Mouse (Mus musculus): ENCODE results near the gene Mpeg1. TPM values are rescaled to one million over a fixed set of nuclear protein-coding genes. Genes with fewer than 3 reads are reported as not detected.

Gene Mpeg1
- polyA plus RNA-seq, 1 experiment from 2014 or later, result 0.18 TPM

DNA sequence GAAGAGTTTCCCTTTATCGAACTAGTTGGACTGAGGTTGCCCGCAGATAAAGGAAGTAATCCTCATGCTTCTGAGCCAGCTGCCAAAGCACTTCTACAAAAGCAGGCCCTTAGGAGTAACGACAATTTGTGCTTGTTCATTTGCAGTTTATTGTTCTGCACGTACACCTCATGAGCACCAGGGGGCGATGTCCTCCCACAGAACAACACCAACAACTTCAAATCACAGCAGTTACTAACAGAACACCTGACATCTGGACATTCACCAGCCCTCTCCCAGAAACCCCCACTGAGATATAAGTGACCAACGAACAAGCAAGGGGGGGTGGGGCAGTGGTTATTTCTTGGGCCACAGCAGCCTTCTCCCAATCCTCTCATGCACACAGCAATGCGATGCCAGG lies 5.6 kb downstream of the Mpeg1 start:
- H3K27me3 ChIP-seq (replicated peaks), result no peaks in the 10 kb centered on the region
- no peak overlapping the region for H3K9ac ChIP-seq
- H3K4me2 ChIP-seq, result no peak overlapping the region
- H3K27ac ChIP-seq (ENCODE audit: poor library complexity, severe bottlenecking), result no peak overlapping the region
- no peak for ATAC-seq (ENCODE audit: insufficient number of reproducible peaks, low FRiP score)
- H3K4me1 ChIP-seq (replicated peaks), result peaks cover 9% of the 10 kb centered on the region
- 26% methylated on average over 7 of the region's 7 CpGs for whole genome bisulfite sequencing
- H3K9me3 ChIP-seq (replicated peaks), result no peaks in the 10 kb centered on the region
- no peak overlapping the region for H3K4me3 ChIP-seq
- no peaks in the 10 kb centered on the region for H3K36me3 ChIP-seq

GRCm38 (mm10) chr19:12467436-12467835 lies 6.9 kb downstream of the Mpeg1 start:
- Histone ChIP-seq H3K27ac (ENCODE audit: poor library complexity, severe bottlenecking) (no peak overlapping the region), H3K4me3 (no peak overlapping the region), H3K9me3 (replicated peaks) (no peaks in the 10 kb centered on the region), H3K27me3 (replicated peaks) (no peaks in the 10 kb centered on the region), H3K9ac (no peak overlapping the region), H3K36me3 (no peaks in the 10 kb centered on the region), H3K4me1 (replicated peaks) (peaks cover 9% of the 10 kb centered on the region), H3K4me2 (no peak overlapping the region)
- no peak for ATAC-seq (ENCODE audit: insufficient number of reproducible peaks, low FRiP score)
- 74% methylated on average over 5 of the region's 5 CpGs for WGBS

GRCm38 (mm10) chr19:12471866-12472265 lies 11.3 kb downstream of the Mpeg1 start:
- H3K27me3 ChIP-seq (replicated peaks), result no peaks in the 10 kb centered on the region
- H3K27ac ChIP-seq (ENCODE audit: poor library complexity, severe bottlenecking), result no peak overlapping the region
- H3K4me2 ChIP-seq, result no peak overlapping the region
- ATAC-seq (ENCODE audit: insufficient number of reproducible peaks, low FRiP score), result no peak
- H3K4me3 ChIP-seq, result no peak overlapping the region
- 49% methylated on average over 3 of the region's 3 CpGs for WGBS
- peaks cover 8% of the 10 kb centered on the region; the same call in 1 of the 2 replicates for H3K4me1 ChIP-seq (replicated peaks)
- H3K36me3 ChIP-seq, result no peaks in the 10 kb centered on the region
- H3K9ac ChIP-seq, result no peak overlapping the region
- H3K9me3 ChIP-seq (replicated peaks), result no peaks in the 10 kb centered on the region

GRCm38 (mm10) chr19:12472381-12472976 lies 11.9 kb downstream of the Mpeg1 start:
- Histone ChIP-seq H3K27ac (ENCODE audit: poor library complexity, severe bottlenecking) (no peak overlapping the region), H3K9ac (no peak overlapping the region), H3K4me3 (no peak overlapping the region), H3K4me2 (no peak overlapping the region), H3K27me3 (replicated peaks) (no peaks in the 10 kb centered on the region), H3K4me1 (replicated peaks) (peaks cover 9% of the 10 kb centered on the region; the same call in 1 of the 2 replicates), H3K36me3 (no peaks in the 10 kb centered on the region), H3K9me3 (replicated peaks) (no peaks in the 10 kb centered on the region)
- 72% methylated on average over 5 of the region's 5 CpGs for WGBS
- no peak for ATAC-seq (ENCODE audit: insufficient number of reproducible peaks, low FRiP score)

- no peak overlapping the region for H3K4me3 ChIP-seq
- H3K27ac ChIP-seq (ENCODE audit: poor library complexity, severe bottlenecking), result no peak overlapping the region
- 73% methylated on average over 4 of the region's 4 CpGs for WGBS
- H3K9ac ChIP-seq, result no peak overlapping the region
- no peak for ATAC-seq (ENCODE audit: insufficient number of reproducible peaks, low FRiP score)
- no peaks in the 10 kb centered on the region for H3K9me3 ChIP-seq (replicated peaks)
- no peaks in the 10 kb centered on the region for H3K27me3 ChIP-seq (replicated peaks)
- H3K36me3 ChIP-seq, result no peaks in the 10 kb centered on the region
- H3K4me2 ChIP-seq, result no peak overlapping the region
- peaks cover 9% of the 10 kb centered on the region; the same call in 1 of the 2 replicates for H3K4me1 ChIP-seq (replicated peaks)
Measured at GRCm38 (mm10) chr19:12473201-12473641, 12.6 kb downstream of the Mpeg1 start.

DNA sequence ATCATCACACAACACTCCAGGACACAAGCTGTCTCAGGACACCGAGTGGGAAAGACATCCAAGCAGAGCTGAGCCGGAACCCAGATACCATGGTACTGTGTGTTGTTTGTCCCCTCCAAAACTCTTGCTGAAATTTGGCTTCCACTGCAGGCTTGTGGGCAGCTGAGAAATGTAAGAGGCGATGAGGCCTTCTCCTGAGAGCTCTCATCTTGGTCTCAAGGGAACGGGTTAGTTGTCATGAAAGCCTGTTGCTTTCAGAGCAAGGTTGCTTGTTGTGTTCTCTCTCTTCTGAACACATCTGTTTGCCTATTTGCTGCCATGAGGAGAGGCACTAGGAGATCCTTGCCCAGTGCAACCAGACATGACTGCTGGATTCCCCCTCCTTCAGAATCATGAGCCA lies 13.4 kb downstream of the Mpeg1 start:
- WGBS, result 81% methylated on average over 4 of the region's 4 CpGs
- Histone ChIP-seq H3K27ac (ENCODE audit: poor library complexity, severe bottlenecking) (no peak overlapping the region), H3K36me3 (no peaks in the 10 kb centered on the region), H3K4me2 (no peak overlapping the region), H3K9me3 (replicated peaks) (no peaks in the 10 kb centered on the region), H3K27me3 (replicated peaks) (no peaks in the 10 kb centered on the region), H3K9ac (no peak overlapping the region), H3K4me3 (no peak overlapping the region), H3K4me1 (replicated peaks) (peaks cover 9% of the 10 kb centered on the region; the same call in 1 of the 2 replicates)
- ATAC-seq (ENCODE audit: insufficient number of reproducible peaks, low FRiP score), result no peak

DNA sequence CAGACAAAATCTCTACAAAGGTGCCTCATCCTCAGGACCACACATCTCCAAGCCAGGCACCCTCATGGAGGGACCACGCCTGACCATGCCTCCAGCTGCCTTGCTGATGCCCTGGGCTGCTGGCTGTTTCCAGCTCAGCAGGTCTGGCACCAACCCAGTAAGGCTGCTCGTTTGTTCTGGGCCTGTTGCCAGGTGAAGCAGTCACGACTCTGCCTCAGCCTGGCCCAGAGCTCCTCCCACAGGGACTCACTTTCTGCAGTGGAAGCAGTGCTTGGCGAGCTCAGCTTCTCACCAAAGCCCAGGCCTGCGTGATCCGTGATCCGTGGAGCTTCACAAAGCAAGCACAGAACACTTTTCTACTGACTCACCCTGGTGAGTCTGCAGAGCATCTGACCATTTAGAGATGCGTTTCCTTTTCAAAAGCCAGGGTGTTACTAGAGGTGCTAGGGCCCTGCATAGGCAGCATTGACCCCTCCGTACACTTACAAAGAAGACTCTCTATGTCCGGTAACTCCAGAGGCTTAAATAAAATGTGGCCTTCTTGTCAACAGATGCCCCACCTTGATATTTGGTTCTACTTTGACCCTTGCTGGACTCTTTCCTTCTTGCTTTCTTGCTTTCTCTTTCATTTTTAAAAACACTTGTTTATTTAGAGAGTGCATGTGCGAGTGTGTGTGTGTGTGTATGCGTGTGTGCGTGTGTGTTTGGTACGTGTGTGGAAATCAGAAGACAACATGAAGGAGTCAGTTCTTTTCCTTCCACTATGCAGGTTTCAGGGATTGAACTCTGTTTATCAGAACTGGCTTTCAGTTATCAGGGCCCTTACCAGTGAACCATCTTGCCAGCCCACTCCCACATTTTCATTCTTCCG lies 15.0 kb downstream of the Mpeg1 start:
- H3K27me3 ChIP-seq (replicated peaks), result no peaks in the 10 kb centered on the region
- no peak overlapping the region for H3K4me3 ChIP-seq
- peak; percentile 89 for ATAC-seq (ENCODE audit: insufficient number of reproducible peaks, low FRiP score)
- WGBS, result 57% methylated on average over 15 of the region's 15 CpGs
- H3K4me2 ChIP-seq, result no peak overlapping the region
- no peak overlapping the region for H3K27ac ChIP-seq (ENCODE audit: poor library complexity, severe bottlenecking)
- no peaks in the 10 kb centered on the region for H3K36me3 ChIP-seq
- no peak overlapping the region for H3K9ac ChIP-seq
- peaks cover 9% of the 10 kb centered on the region; the same call in 1 of the 2 replicates for H3K4me1 ChIP-seq (replicated peaks)
- H3K9me3 ChIP-seq (replicated peaks), result no peaks in the 10 kb centered on the region

GRCm38 (mm10) chr19:12476721-12477270 lies 16.2 kb downstream of the Mpeg1 start:
- Histone ChIP-seq H3K4me1 (replicated peaks) (peaks cover 9% of the 10 kb centered on the region; the same call in 1 of the 2 replicates), H3K36me3 (no peaks in the 10 kb centered on the region), H3K9ac (no peak overlapping the region), H3K27me3 (replicated peaks) (no peaks in the 10 kb centered on the region), H3K4me2 (no peak overlapping the region), H3K4me3 (no peak overlapping the region), H3K27ac (ENCODE audit: poor library complexity, severe bottlenecking) (no peak overlapping the region), H3K9me3 (replicated peaks) (no peaks in the 10 kb centered on the region)
- no peak for ATAC-seq (ENCODE audit: insufficient number of reproducible peaks, low FRiP score)
- WGBS, result 21% methylated on average over 5 of the region's 5 CpGs

DNA sequence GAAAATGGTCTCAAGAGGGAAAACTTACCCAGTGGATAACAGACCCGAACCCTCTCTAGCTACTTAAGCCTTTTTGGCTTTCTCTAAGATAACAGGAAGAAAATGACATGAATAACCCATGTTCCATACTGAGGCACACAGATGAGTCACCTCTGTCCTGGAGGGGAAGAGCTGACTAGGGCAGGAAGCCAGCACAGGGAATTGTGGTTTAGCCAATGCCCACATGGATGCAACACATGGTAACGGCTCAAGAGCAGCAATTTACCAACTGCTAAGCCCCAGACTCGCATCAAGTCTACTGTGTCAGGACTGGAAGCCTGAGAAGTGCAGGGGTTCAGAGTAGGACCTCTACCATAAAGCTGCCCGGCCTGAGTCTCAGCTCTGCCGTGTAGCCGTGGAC lies 17.8 kb downstream of the Mpeg1 start:
- H3K36me3 ChIP-seq, result no peaks in the 10 kb centered on the region
- H3K4me3 ChIP-seq, result no peak overlapping the region
- no peaks in the 10 kb centered on the region for H3K27me3 ChIP-seq (replicated peaks)
- WGBS, result 75% methylated on average over 6 of the region's 6 CpGs
- H3K9ac ChIP-seq, result no peak overlapping the region
- H3K27ac ChIP-seq (ENCODE audit: poor library complexity, severe bottlenecking), result no peak overlapping the region
- peaks cover 9% of the 10 kb centered on the region; the same call in 1 of the 2 replicates for H3K4me1 ChIP-seq (replicated peaks)
- H3K4me2 ChIP-seq, result no peak overlapping the region
- ATAC-seq (ENCODE audit: insufficient number of reproducible peaks, low FRiP score), result no peak
- H3K9me3 ChIP-seq (replicated peaks), result no peaks in the 10 kb centered on the region

DNA sequence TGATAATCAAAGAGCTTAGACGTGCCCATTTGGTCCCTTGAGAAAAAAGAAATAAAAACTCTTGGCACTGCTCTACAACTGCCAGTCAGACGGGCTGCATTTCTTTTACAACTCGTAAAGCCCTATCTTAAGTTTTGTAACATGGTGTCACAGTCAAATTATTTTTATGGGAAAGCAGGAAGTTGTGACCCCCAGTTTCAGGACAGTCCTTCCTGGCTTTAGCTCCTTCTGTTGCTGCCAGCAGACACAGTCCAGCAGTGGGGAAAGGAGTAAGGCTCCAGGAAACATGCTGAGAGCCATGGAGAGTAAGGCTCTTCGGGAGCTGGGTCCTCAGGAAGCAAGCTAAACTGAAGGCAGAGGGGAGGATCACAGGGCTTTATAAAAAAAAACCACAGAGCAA lies 23.2 kb downstream of the Mpeg1 start:
- WGBS, result 32% methylated on average over 4 of the region's 4 CpGs
- Histone ChIP-seq H3K4me2 (no peak overlapping the region), H3K9me3 (replicated peaks) (no peaks in the 10 kb centered on the region), H3K9ac (no peak overlapping the region), H3K36me3 (no peaks in the 10 kb centered on the region), H3K4me3 (no peak overlapping the region), H3K4me1 (replicated peaks) (peaks cover 19% of the 10 kb centered on the region), H3K27me3 (replicated peaks) (no peaks in the 10 kb centered on the region), H3K27ac (ENCODE audit: poor library complexity, severe bottlenecking) (no peak overlapping the region)
- no peak for ATAC-seq (ENCODE audit: insufficient number of reproducible peaks, low FRiP score)

- Histone ChIP-seq H3K27ac (ENCODE audit: poor library complexity, severe bottlenecking) (no peak overlapping the region), H3K9ac (no peak overlapping the region), H3K4me3 (no peak overlapping the region), H3K36me3 (no peaks in the 10 kb centered on the region), H3K9me3 (replicated peaks) (no peaks in the 10 kb centered on the region), H3K27me3 (replicated peaks) (no peaks in the 10 kb centered on the region), H3K4me1 (replicated peaks) (peaks cover 19% of the 10 kb centered on the region), H3K4me2 (no peak overlapping the region)
- no peak for ATAC-seq (ENCODE audit: insufficient number of reproducible peaks, low FRiP score)
- WGBS, result 69% methylated on average over 4 of the region's 4 CpGs
Measured at GRCm38 (mm10) chr19:12484210-12484609, 23.6 kb downstream of the Mpeg1 start.

All from heart, embryonic 12.5 days (tissue).